Mouse (Mus musculus) bone marrow macrophage, adult 2 months (primary cell): ENCODE measurements around the gene Ibtk.

Experiments used
- CTCF ChIP-seq: IDR thresholded peaks from 2 replicates; pipeline ENCODE4 v1.5.1; 2012; ENCODE audit warnings: low read depth, mild to moderate bottlenecking, low read length, moderate library complexity
- POLR2A ChIP-seq: IDR thresholded peaks from 2 replicates; pipeline ENCODE4 v1.6.1; 2012; ENCODE audit warnings: mild to moderate bottlenecking, low read depth, low read length, borderline replicate concordance

DNA sequence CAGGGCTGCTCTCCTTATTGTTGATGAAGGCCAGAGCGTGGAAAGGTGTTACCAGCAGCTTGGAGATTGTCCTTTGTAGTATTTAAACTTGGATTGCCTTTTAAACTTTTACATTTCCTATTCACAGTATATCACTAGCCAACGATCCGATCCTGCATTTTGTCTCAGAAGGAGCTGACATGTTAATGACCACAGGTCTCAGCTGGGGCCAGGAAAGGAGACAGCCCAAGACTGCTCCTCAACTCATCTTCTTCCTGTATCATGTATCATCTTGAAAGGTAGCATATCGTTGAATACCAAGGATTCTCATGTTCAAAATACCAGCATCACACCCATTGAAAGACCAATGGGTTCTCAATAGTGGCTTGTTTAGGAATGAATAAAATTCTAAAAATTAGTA is 21.2 kb upstream of the Ibtk start:
- TF ChIP-seq POLR2A = no peak
- no peak for TF ChIP-seq CTCF
